Mouse (Mus musculus) midbrain, embryonic 16.5 days (tissue): ENCODE measurements around the gene Cped1. TPM values are rescaled to one million over a fixed set of nuclear protein-coding genes. Genes with fewer than 3 reads are reported as not detected.

ENCODE experiments used
- ATAC-seq: fragments of 200-750 bp; cut with Nextera tagmentation; 2 replicates; pipeline ENCODE4 v1.8.0; 2017; ENCODE audit warnings: moderate TSS enrichment
- H3K27ac ChIP-seq: fragments of 300-500 bp; sonication (generic); 2 replicates; pipeline ENCODE4 v1.5.1; 2014; ENCODE audit warnings: mild to moderate bottlenecking, low read length, mixed read lengths
- H3K27me3 ChIP-seq: fragments of 300-500 bp; sonication (generic); 2 replicates; pipeline ENCODE4 v1.6.1; 2014; ENCODE audit warnings: low read depth, low read length, mixed read lengths; ENCODE audit not compliant: control insufficient read depth, insufficient read depth
- H3K36me3 ChIP-seq: fragments of 300-500 bp; sonication (generic); 2 replicates; pipeline ENCODE4 v1.6.1; 2014; ENCODE audit warnings: mild to moderate bottlenecking, low read length, moderate library complexity, mixed read lengths; ENCODE audit not compliant: control insufficient read depth, insufficient read depth
- H3K4me1 ChIP-seq: fragments of 300-500 bp; sonication (generic); 2 replicates; pipeline ENCODE4 v1.6.1; 2014; ENCODE audit warnings: mild to moderate bottlenecking, low read length, mixed read lengths; ENCODE audit not compliant: control insufficient read depth, insufficient read depth
- H3K4me2 ChIP-seq: fragments of 300-500 bp; sonication (generic); 2 replicates; pipeline ENCODE4 v1.6.1; 2014; ENCODE audit warnings: mild to moderate bottlenecking, low read length, mixed read lengths
- H3K4me3 ChIP-seq: fragments of 300-500 bp; sonication (generic); 2 replicates; pipeline ENCODE4 v1.5.1; 2014; ENCODE audit warnings: low read depth, mild to moderate bottlenecking, low read length, moderate library complexity, mixed read lengths
- H3K9ac ChIP-seq: fragments of 300-500 bp; sonication (generic); 2 replicates; pipeline ENCODE4 v1.6.1; 2014; ENCODE audit warnings: low read depth, low read length, mixed read lengths
- H3K9me3 ChIP-seq: fragments of 300-500 bp; sonication (generic); replicated peaks from 2 replicates; pipeline ENCODE4 v1.6.1; 2014; ENCODE audit warnings: mild to moderate bottlenecking, low read length, mixed read lengths; ENCODE audit not compliant: control insufficient read depth, poor library complexity, severe bottlenecking
- WGBS: fragments of 180-500 bp; shearing (Covaris S2); extraction: QIAGEN DNeasy Blood & Tissue Kit; methylation state at CpG from one replicate; pipeline ENCODE4 v1.1.7; 2014; 5-methylcytosine and 5-hydroxymethylcytosine counted together
- polyA plus RNA-seq: library from polyadenylated mRNA; unstranded; fragments of >200 nt; fragmentation: Nextera tagmentation; extraction: Ambion mirVana; gene quantifications from 2 replicates; pipeline ENCODE4 v1.2.1, GENCODE M21; 2015

Gene Cped1
- polyA plus RNA-seq, 1 experiment from 2014 or later: 2.1 TPM

DNA sequence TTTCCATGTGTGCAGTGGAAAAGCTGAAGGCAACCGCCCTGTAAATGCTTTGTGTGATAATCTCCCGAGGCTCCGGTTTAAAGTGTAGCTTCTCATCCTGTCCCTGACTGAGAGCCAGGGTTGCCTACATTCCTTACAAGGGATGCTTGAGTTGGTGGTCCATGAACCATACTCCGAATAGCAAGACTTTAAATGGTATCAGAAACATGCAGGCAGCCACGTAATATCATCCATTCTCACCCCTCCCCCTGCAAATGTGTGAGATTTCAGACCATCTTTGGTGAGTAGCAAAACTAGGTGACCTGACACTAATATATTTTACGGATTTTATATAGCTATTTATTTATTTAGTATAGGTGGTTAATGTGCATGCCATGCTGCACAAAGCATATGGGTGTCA, 311.3 kb downstream of the Cped1 start:
- Histone ChIP-seq H3K4me1 (no peaks in the 10 kb centered on the region), H3K9me3 (no peaks in the 10 kb centered on the region), H3K27me3 (no peaks in the 10 kb centered on the region; the same call in 1 of the 2 replicates), H3K27ac (no peak overlapping the region), H3K4me3 (no peak overlapping the region), H3K4me2 (no peak overlapping the region), H3K9ac (no peak overlapping the region), H3K36me3 (no peaks in the 10 kb centered on the region)
- 86% methylated on average over 6 of the region's 6 CpGs for WGBS
- ATAC-seq: no peak

DNA sequence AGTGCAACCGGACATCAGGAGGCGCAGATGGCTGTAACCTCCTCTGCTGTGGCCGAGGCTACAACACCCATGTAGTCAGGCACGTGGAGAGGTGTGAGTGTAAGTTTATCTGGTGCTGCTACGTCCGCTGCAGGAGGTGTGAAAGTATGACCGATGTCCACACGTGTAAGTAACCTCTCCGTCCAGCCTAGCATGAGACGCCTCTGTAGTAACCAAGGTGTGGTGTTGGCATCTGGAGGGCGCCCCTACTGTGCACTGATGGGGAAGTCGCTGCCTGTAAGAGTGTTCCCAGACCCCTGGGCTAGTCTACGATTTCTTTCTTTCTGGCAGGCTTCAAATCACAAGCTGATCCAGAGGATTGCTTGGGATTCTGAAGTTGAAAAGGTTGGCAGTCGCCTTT, 312.3 kb downstream of the Cped1 start:
- Histone ChIP-seq H3K27ac (no peak overlapping the region), H3K4me1 (no peaks in the 10 kb centered on the region), H3K9me3 (no peaks in the 10 kb centered on the region), H3K9ac (no peak overlapping the region), H3K4me2 (no peak overlapping the region), H3K36me3 (no peaks in the 10 kb centered on the region), H3K27me3 (no peaks in the 10 kb centered on the region; the same call in 1 of the 2 replicates), H3K4me3 (no peak overlapping the region)
- 62% methylated on average over 14 of the region's 14 CpGs for WGBS
- ATAC-seq: no peak

Other genes with a start within 250 kb of the Cped1 start
- 59.2 and 63.2 TPM in 2 replicates for gene Tspan12, start 133.4 kb upstream of the Cped1 start, polyA plus RNA-seq
- gene Ing3, start 36.3 kb upstream of the Cped1 start, polyA plus RNA-seq: 44.2 and 50.0 TPM in 2 replicates